Mouse (Mus musculus) limb, embryonic 11.5 days (tissue): ENCODE data around the gene Fdx1. TPM values are rescaled to one million over a fixed set of nuclear protein-coding genes. Genes with fewer than 3 reads are reported as not detected.

Experiments used
- ATAC-seq: fragments of 200-750 bp; cut with Nextera tagmentation; 2 replicates; pipeline ENCODE4 v1.8.0; 2017; ENCODE audit warnings: low read depth; ENCODE audit not compliant: insufficient number of reproducible peaks, low FRiP score, low TSS enrichment
- DNase-seq: peaks from one replicate; pipeline ENCODE4 v3.0.0-alpha.2; 2015; ENCODE audit warnings: low spot score
- H3K27ac ChIP-seq: fragments of 300-500 bp; sonication (generic); replicated peaks from 2 replicates; pipeline ENCODE4 v1.5.1; 2014; ENCODE audit warnings: low read depth, mild to moderate bottlenecking, low read length
- H3K27me3 ChIP-seq: fragments of 300-500 bp; sonication (generic); 2 replicates; pipeline ENCODE4 v1.6.1; 2014; ENCODE audit warnings: mild to moderate bottlenecking, low read length, mixed read lengths; ENCODE audit not compliant: control insufficient read depth, insufficient read depth
- H3K36me3 ChIP-seq: fragments of 300-500 bp; sonication (generic); 2 replicates; pipeline ENCODE4 v1.6.1; 2014; ENCODE audit warnings: mild to moderate bottlenecking, low read length, moderate library complexity, mixed read lengths; ENCODE audit not compliant: control insufficient read depth, insufficient read depth
- H3K4me1 ChIP-seq: fragments of 300-500 bp; sonication (generic); 2 replicates; pipeline ENCODE4 v1.6.1; 2014; ENCODE audit warnings: low read length, mixed read lengths; ENCODE audit not compliant: control insufficient read depth, insufficient read depth
- H3K4me2 ChIP-seq: fragments of 300-500 bp; sonication (generic); 2 replicates; pipeline ENCODE4 v1.6.1; 2014; ENCODE audit warnings: low read depth, mild to moderate bottlenecking, moderate library complexity; ENCODE audit not compliant: severe bottlenecking
- H3K4me3 ChIP-seq: fragments of 300-500 bp; sonication (generic); 2 replicates; pipeline ENCODE4 v1.5.1; 2014; ENCODE audit warnings: low read depth, low read length
- H3K9ac ChIP-seq: fragments of 300-500 bp; sonication (generic); 2 replicates; pipeline ENCODE4 v1.6.1; 2014; ENCODE audit warnings: mild to moderate bottlenecking, low read length
- H3K9me3 ChIP-seq: fragments of 300-500 bp; sonication (generic); 2 replicates; pipeline ENCODE4 v1.6.1; 2016; ENCODE audit warnings: low read length; ENCODE audit not compliant: control insufficient read depth
- WGBS: fragments of 180-500 bp; shearing (Covaris S2); extraction: QIAGEN DNeasy Blood & Tissue Kit; methylation state at CpG from one replicate; pipeline ENCODE4 v1.1.7; 2014; 5-methylcytosine and 5-hydroxymethylcytosine counted together
- polyA plus RNA-seq: library from polyadenylated mRNA; unstranded; fragments of >200 nt; fragmentation: Nextera tagmentation; extraction: Ambion mirVana; gene quantifications from 2 replicates; pipeline ENCODE4 v1.2.1, GENCODE M21; 2014

Fdx1 gene
- polyA plus RNA-seq = 63.9 and 67.6 TPM in 2 replicates

DNA sequence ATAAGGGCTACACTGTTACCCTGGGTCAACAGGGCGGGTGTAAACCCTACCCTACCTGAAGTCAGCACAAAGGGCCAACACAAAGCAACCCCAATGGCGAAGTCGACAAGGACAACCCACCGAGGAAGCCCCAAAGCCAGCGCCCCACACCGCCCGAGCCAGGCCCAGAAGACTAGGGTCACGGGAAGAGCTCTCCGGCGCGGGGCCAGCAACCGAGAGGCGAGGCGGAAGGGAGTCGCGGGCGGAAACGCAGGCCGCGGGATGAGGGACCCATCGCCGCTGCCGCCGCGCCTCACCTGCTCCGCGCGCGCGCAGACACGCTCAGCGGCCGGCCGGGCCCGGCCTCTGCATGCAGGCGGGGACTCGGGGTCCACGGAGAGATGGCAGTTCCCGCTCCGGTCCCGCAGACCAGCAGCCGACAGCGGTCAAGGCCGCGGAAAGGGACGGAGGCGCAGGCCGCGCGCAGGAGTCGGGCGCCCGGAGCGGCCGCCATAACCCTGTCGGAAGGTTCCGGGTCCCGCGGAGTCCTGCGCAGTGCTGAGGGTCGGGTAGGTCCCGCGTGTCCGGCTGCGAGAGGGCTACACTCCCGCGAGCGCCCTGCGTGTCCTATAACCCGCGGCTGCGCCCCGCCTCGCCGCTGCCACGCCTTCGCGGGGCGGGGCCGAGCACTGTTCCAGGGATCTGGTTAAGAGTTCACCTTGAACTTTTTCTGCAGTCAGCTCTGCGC lies at the start of gene Fdx1:
Fdx1 (minus strand) TSS at position 582 of the 727 bp plus-strand sequence.
- peak; percentile 91 for ATAC-seq
- H3K4me1 ChIP-seq = no peaks in the 10 kb centered on the region
- no peaks in the 10 kb centered on the region for H3K9me3 ChIP-seq
- peak within 1 kb of the TSS; percentile 47 for H3K4me2 ChIP-seq
- H3K27me3 ChIP-seq = no peaks in the 10 kb centered on the region
- no peaks in the 10 kb centered on the region for H3K36me3 ChIP-seq
- peak within 1 kb of the TSS; percentile 87 for H3K9ac ChIP-seq
- WGBS = under 1% methylated on average over 75 of the region's 81 CpGs
- peak; percentile 84 for DNase-seq
- peak within 1 kb of the TSS; percentile 67 for H3K27ac ChIP-seq
- peak within 1 kb of the TSS; percentile 75 for H3K4me3 ChIP-seq

DNA sequence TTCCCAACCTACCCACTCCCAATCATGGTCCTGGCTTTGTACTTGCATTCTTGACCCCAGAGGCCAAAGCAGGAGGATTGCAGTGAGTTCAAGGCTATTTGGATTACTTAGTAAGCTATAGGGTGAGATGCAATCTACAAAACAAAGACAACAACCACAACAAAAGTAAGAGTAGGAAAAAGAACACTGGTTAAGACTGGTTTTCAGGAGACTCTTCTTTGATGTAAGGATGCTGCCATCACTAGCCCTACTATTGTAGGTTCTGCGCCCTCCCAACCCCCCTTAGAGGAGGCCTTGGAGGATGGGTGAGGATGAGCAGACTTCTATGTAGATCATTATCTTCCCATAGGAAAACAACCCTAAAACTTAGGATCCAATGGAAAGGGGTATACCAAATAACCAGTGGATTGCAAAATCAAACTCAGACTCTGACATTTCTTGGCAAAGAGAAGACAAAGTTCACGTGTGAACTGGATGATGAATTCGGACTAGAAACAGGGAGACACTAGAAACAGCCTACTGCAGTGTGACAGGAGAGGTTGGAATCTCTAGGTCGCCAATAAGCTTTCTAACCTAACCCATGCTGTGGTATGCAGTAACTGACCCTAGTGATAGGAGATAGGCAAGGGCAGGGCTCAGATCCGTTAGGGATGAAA lies 49.6 kb upstream of the Fdx1 start:
- Histone ChIP-seq H3K4me1 (no peaks in the 10 kb centered on the region), H3K4me3 (no peak overlapping the region), H3K9ac (no peak overlapping the region), H3K27me3 (no peaks in the 10 kb centered on the region), H3K36me3 (no peaks in the 10 kb centered on the region), H3K27ac (no peak overlapping the region), H3K9me3 (no peaks in the 10 kb centered on the region), H3K4me2 (no peak overlapping the region)
- DNase-seq (no peak), ATAC-seq (no peak)
- WGBS = 78% methylated on average over 5 of the region's 5 CpGs

DNA sequence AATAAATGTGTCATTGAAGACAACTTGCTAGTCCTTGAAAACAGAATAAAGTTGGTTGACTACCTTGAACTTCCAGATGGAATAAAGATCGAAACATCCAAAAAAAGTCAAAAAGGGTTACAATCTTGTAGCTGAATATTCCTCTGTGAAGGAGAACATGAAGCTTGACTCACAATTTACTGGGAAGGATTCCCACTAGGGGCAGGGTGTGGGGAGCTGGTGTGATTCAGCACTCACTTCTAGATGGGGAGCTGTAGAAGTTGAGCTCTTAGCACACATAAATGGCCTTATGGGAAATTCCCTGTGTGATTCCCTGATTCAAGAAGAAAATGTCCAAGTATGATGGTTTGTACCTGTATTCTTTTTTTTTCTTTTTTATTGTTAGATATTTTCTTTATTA lies 49.0 kb upstream of the Fdx1 start:
- ATAC-seq (no peak), DNase-seq (no peak)
- Histone ChIP-seq H3K4me2 (no peak overlapping the region), H3K36me3 (no peaks in the 10 kb centered on the region), H3K27ac (no peak overlapping the region), H3K9me3 (no peaks in the 10 kb centered on the region), H3K4me3 (no peak overlapping the region), H3K27me3 (no peaks in the 10 kb centered on the region), H3K4me1 (no peaks in the 10 kb centered on the region), H3K9ac (no peak overlapping the region)
- WGBS = 98% methylated on average over 1 of the region's 1 CpGs

DNA sequence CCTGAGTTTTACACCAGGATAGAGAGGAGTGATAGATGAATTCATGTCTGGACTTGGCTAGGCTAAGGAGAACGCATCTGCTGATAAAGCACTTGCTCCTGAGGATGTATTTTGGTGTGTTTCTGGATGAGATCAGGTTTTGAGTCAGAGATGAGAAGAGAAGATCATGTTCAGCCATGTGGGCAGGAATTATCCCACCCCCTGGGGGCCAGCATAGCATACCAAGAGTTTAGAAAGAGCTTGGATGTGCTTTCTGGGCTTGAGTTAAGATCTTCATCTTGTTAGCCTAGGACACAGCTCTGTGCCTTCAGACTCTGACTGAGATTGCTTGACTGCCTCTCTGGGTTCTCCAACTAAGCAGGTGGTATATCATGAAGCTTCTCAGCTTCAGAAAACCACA lies 45.2 kb upstream of the Fdx1 start:
- no peak for ATAC-seq
- H3K9ac ChIP-seq = no peak overlapping the region
- H3K36me3 ChIP-seq = no peaks in the 10 kb centered on the region
- H3K27ac ChIP-seq = no peak overlapping the region
- DNase-seq = no peak
- no peaks in the 10 kb centered on the region for H3K27me3 ChIP-seq
- H3K4me2 ChIP-seq = no peak overlapping the region
- 88% methylated on average over 1 of the region's 1 CpGs for WGBS
- no peak overlapping the region for H3K4me3 ChIP-seq
- no peaks in the 10 kb centered on the region for H3K9me3 ChIP-seq
- no peaks in the 10 kb centered on the region for H3K4me1 ChIP-seq

DNA sequence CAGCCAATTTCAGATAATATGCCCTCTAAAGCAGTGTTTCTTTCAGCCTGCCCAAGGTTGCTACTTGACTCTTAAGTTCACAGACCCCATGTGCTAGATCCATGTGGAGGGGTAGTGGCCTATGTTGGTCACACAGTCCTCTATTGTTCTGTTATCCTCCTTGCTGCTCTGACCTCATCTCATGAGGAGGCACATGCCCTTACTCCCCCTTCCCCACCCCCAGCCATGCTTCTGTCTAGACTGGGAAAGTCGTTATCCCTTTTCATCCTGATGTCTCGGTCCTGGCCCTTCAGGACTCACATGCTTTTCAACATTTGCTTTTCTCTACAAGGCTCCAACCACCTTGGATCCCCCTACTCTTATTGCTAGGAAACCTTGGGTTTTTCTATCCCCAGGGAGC lies 44.0 kb upstream of the Fdx1 start:
- Histone ChIP-seq H3K36me3 (no peaks in the 10 kb centered on the region), H3K4me3 (no peak overlapping the region), H3K27ac (no peak overlapping the region), H3K27me3 (no peaks in the 10 kb centered on the region), H3K9ac (no peak overlapping the region), H3K9me3 (no peaks in the 10 kb centered on the region), H3K4me1 (no peaks in the 10 kb centered on the region), H3K4me2 (no peak overlapping the region)
- WGBS = 55% methylated on average over 2 of the region's 2 CpGs
- ATAC-seq = no peak
- no peak for DNase-seq

DNA sequence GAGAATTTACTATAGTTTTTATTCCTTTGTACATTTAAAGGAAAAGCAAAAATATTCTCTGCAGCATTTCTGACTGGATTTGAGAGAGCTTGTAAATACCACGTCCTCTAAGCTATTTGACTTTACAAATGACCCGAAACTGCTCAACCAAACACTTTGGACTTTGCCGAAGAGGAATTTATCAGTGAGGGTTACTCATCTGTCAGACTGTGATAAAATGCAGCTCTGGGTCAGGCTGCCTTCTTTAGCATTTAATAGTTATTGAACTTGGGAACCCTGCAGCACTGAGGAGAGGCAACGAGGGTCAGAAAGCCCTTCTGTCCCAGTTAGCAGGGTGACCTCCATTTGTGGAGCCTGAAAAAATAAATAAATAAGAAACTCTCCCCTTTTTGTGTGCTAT lies 40.1 kb upstream of the Fdx1 start:
- no peak for DNase-seq
- WGBS = 57% methylated on average over 4 of the region's 4 CpGs
- H3K9ac ChIP-seq = no peak overlapping the region
- H3K4me3 ChIP-seq = no peak overlapping the region
- H3K36me3 ChIP-seq = no peaks in the 10 kb centered on the region
- no peaks in the 10 kb centered on the region for H3K9me3 ChIP-seq
- H3K27me3 ChIP-seq = no peaks in the 10 kb centered on the region
- no peak for ATAC-seq
- no peak overlapping the region for H3K4me2 ChIP-seq
- no peaks in the 10 kb centered on the region for H3K4me1 ChIP-seq
- H3K27ac ChIP-seq = no peak overlapping the region

DNA sequence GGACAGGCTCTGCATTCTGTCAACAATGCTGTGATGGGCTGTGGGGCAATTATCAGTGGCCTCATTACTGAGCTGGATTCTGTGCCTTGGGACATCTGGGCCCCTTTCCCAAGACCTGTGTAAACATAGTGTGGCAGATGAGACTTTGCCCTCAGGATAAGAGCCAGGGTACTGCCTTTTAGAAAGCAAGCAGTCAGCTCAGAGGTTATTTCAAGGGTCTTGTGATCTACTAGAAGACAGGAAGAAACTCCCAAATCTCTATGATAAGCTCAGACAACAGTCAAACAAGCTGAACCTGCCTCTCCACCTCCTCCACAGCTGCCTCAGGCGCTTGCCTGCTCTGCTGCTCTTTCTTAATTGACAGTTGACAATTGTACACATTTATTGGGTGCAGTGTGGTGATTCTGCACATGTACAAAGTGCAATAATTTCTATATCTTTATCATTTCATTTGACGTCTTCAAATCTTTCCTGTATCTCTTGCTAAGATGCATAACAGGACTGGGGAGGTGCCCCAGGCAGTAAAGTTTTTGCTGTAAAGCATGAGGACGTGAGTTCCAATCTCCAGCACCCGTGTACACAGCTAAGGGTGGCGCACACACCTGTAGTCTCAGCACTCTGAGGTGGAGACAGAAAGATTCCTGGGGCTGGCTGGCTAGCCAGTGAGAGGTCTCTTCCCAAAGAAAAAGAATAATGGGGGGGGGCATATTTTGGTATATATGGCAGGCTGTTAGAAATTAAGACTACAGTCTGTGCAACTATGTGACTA lies 32.2 kb upstream of the Fdx1 start:
- H3K27me3 ChIP-seq = no peaks in the 10 kb centered on the region
- H3K4me3 ChIP-seq = no peak overlapping the region
- WGBS = 67% methylated on average over 5 of the region's 5 CpGs
- DNase-seq (no peak), ATAC-seq (no peak)
- H3K9ac ChIP-seq = no peak overlapping the region
- H3K4me1 ChIP-seq = no peaks in the 10 kb centered on the region
- no peaks in the 10 kb centered on the region for H3K36me3 ChIP-seq
- H3K4me2 ChIP-seq = no peak overlapping the region
- no peaks in the 10 kb centered on the region; the same call in 1 of the 2 replicates for H3K9me3 ChIP-seq
- H3K27ac ChIP-seq = no peak overlapping the region

DNA sequence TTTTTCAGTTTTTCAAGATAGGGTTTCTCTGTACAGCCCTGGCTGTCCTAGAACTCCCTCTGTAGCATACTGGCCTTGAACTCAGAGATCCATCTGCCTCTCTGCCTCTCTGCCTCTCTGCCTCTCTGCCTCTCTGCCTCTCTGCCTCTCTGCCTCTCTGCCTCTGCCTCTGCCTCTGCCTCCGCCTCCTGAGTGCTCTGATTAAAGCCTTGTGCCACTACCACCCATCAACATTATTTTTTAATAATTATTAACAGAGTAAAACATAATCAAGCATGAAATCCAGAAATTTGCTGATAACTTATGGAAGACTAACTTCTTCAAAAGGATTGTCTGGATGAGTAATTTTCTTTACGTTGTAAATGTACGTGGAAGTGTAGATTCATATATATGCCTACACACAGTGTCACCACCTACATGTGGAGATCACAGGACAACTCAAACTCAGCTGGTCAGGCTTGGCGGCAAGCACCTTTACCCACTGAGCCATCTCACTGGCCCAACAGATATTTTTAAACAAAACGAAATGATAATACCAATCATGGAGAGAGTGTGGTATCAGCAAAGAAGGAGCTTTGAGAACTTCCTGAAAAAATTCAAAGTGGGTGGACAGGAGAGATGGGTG lies 31.4 kb upstream of the Fdx1 start:
- DNase-seq (no peak), ATAC-seq (no peak)
- Histone ChIP-seq H3K9ac (no peak overlapping the region), H3K4me1 (no peaks in the 10 kb centered on the region), H3K27ac (no peak overlapping the region), H3K9me3 (no peaks in the 10 kb centered on the region; the same call in 1 of the 2 replicates), H3K4me2 (no peak overlapping the region), H3K27me3 (no peaks in the 10 kb centered on the region), H3K36me3 (no peaks in the 10 kb centered on the region), H3K4me3 (no peak overlapping the region)
- 87% methylated on average over 5 of the region's 5 CpGs for WGBS
